Mouse (Mus musculus) skeletal muscle tissue, adult 2 months (tissue): ENCODE measurements at regions not wholly inside any gene's neighbourhood (a gene's known extent, or its start where the extent isn't known, plus 50 kb on each side); places are given as distances from the start of the nearest gene placed in this dataset.
"Not testable (repeated sequence)": the region's sequence is repeated elsewhere in the genome, so short reads cannot be mapped to it uniquely, and the experiment has no call there.

Experiments used
- DNase-seq: peaks from one replicate; pipeline ENCODE4 v3.0.0-alpha.2; 2012; ENCODE audit warnings: low read depth, low spot score

DNA sequence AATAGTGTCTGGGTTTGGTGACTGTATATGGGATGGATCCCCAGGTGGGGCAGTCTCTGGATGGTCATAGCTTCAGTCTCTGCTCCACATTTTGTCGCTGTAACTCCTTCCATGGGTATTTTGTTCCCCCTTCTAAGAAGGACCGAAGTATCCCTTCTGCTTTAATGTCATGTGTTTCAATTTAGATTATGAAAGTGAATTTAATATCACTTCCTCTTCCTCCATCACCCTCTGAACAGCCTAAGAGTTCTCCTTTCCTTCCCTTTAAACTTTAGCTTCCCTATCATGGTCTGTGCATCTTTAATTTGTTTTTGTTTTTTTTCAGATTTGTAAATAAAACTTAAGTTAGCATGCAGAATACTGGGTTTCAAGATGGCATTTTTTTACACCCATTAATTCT lies 211.0 kb upstream of the Phyhipl start:
- no peak for DNase-seq

DNA sequence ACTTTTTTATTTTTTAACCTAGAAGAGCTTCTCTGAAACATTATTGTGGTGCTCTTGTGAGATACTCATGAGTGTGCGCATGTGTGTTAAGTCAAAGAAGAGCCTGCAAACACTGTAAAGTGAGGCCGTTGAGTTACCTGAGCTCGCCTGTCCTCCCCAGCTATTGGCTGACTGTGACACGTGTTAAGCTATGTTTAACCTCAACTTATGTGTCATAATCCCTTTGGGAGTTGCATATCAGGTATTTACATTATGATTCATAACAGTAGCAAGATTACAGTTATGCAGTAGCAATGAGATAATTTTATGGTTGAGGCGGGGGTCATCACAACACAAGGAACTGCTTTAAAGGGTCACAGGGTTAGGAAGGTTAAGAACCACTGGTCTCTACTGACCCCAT lies 208.9 kb upstream of the Phyhipl start:
- DNase-seq, result no peak

DNA sequence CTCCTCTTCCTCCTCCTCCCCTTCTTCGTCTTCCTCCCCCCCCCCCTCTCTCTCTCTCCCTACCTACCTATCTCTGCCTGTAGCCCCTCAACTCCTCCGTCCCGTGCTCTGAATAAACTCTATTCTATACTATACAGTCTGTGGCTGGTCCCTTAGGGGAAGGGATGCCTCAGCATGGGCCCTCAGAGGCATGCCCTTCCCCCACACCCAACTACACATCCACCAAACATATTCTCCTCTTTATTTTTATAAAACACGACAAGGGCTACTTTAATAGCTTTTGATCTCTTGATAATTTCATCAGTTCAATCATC lies 206.2 kb upstream of the Phyhipl start:
- DNase-seq, result no peak

DNA sequence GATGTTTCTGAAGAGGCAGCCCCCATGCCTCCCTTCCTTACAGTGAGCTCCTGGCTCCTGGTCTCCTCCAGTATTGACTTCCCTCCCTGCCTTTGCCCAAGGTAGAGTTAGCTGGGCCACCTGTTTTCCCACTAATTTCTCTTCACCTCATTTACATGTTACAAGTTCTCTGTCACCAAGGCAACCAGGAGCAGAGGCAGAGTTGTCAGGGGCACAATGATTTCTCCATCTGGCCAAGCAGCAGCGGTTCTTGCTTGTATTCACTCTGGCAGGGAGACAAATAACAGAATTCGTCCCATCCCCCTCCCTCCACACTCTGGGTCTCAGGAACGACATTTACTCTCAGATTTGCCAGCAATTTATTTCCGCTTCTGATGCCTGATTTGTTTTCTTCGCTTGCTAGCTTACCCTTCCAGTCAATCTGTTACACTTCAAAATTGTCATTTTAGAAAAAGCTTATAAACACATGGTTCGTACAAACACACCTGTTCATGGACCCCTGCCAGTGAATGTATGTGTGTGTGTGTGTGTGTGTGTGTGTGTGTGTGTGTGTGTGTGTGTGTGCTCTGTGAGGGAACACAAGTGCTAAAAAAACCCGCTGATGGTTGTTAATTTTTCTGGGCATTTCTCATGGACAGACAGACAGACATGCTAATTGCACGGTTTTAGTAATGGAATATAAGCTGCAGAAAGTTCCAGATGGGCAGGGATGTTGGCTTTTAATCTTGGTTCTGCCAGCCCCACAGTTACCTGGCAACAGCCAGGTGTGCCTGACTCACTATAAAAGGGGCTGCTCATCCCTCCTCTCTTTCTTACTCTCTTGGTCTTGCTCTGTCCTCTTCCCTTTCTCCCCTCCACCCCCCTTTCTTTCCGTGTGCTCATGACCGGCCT lies 205.6 kb upstream of the Phyhipl start:
- no peak for DNase-seq

DNA sequence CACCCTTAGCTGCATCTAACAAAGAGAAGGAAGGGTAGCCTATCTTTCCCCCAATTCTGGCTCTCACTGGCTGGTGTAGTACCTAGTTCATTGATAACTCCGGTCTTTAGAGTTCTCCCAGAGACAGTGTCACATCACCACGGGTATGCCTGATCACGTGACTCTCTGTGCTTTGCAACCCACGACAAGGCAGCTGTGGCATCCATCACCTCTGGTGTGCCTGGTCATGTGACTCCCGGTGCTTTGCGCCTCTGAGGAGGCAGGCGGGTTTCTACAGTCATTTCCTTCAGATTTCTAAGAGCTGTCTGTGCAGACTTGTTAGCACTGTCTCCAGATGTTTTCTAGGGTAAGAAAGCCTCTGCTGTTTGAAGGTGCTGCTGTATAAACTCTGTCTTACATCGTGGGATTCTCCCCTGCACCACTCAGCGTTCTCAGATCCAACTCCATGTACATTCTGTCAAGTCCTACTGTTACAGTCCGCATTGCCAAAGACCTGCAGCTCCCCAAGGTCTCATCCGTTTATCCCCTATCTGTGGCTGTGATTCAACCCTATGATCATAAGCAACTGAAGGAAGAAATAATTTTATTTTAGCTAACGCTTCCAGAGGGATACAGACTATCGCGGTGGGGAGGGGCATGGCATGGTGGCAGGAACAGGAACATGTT lies 201.5 kb upstream of the Phyhipl start:
- no peak for DNase-seq

DNA sequence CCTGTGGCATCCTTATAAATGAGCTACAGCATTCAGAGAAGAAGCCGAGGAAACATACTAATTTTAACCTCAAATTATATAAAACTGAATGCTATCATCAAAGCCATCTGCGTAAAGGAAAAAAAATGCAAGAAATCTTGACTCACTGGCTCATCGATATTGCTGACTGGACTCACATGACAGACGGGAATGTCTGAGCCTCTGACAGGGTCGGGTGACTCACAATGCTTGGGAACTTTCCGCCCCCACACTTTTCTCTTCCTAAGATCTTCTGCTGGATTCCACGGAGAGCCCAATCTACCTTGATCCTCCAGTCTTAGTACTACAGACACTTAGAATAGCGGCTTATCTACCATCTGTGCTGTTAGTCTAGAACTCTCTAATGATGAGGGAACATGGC lies 200.2 kb upstream of the Phyhipl start:
- DNase-seq, result no peak

DNA sequence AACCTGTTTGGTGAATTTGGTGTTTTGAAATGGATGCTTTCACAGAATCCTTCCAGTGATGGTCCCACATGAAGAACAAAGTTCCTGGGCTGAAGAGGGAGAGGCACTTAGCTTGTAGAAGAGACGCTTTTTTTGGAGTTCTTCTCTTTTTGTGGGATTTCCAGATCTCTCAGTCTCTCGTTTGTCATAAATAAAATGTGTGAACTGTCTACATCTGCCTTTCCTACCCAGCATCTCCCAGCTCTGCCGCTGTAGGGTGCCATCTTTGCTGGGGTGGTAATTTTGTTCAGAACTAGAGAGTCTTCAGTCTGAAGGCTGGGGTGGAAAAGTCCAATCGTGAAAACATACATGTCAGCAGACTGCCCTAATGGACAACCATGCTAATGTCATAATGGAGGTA lies 197.8 kb upstream of the Phyhipl start:
- no peak for DNase-seq

DNA sequence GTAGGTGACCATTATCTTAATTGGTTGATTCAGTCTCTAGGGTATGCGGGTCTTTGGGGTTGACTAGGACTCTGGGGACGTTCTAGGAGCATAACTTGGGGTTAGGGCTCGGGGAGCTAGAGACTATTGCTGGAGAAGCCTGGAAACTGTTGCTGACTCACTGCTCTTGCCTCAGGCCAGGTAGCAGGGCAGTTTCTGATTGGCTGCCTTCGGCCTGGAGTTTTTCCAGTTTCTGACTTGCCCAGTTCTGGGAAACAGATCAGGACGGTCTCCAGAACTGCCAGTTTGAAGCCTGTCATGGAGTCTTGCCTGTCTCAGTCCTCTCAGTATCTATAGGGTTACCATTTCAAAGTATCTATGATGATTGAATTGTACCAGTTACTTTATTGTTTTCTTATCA lies 192.4 kb upstream of the Phyhipl start:
- DNase-seq, result no peak

DNA sequence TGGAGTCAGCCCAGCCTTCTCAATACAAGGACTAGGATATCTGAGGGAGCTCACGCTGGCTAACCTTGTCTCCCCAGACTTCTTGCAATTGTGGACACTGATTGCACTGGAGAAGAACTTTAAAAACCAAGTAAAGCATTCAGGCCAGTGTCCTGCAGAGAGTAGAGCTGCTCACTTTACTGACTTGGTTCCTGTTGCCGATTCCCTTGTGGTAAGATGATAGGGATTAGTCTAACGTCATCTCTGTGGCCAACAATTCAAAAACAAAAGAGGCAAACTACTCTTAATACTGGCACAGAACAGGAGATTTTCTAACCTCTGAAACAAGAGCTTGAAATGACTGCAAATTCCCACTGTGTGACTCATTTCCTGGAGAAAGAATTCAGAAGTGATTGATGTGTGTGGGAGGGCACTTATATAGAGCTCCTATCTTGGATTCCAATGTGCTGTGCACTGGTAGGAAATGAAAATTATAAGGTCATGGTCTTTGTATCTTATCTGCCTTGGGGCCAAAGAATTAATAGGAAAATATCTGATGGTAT lies 191.6 kb upstream of the Phyhipl start:
- DNase-seq, result peak; percentile 19

DNA sequence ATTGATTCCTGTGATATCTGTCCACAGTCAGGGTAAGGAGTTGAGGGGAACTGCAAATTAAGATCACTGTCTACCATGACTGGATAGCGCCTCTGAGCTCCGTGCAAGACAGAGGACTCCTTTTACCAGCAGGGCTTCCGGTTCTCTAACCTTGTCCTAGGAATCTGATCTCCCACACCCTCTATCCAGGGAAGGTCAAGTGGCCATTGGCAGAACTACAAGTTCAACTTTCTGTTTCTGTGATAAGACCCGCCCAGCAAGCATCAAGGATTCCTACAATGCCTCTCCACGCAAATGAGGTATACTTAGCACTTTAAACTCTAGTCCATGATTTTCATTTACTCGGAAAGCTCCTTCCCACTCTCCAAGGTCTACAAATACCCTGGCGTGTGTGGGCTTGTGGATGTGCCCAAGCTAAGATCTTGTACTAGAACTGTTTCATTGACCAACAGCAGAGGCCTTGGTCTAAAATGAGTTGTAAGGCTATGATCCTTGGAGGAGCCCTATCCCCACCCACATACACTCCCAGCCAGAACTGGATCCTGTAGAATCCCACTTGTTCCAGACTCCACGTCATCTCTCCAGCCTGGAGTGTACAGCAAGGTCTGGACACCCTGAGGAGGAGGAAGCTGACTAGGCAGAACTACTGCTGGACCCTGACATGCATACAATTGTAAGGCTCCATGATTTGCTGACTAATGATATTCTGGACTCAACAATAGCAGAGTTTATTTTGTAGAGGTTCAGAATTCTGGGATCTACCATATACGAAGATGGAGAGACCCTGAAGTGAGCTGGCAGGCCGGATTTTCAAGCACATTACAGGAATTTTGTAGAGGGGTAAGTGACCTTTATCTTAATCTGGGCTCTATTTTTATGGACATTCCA lies 190.8 kb upstream of the Phyhipl start:
- no peak for DNase-seq

DNA sequence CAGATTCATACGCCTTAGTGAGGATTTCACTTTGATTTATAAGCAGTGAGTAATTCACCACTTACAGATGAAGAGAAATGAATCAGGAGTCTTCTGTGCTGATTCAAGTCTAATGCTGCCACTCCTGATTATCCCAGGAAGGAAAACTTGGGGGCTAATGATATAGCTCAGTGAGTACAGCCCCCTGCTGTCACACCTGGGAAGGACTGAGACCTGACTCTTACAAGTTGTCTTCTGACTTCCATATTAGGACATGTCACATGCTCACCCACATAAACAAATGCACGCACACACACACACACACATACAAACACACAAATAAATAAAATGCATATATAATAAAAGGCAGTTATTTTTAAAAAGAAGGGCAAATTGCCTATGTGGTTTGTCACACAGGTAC lies 188.1 kb upstream of the Phyhipl start:
- no peak for DNase-seq

DNA sequence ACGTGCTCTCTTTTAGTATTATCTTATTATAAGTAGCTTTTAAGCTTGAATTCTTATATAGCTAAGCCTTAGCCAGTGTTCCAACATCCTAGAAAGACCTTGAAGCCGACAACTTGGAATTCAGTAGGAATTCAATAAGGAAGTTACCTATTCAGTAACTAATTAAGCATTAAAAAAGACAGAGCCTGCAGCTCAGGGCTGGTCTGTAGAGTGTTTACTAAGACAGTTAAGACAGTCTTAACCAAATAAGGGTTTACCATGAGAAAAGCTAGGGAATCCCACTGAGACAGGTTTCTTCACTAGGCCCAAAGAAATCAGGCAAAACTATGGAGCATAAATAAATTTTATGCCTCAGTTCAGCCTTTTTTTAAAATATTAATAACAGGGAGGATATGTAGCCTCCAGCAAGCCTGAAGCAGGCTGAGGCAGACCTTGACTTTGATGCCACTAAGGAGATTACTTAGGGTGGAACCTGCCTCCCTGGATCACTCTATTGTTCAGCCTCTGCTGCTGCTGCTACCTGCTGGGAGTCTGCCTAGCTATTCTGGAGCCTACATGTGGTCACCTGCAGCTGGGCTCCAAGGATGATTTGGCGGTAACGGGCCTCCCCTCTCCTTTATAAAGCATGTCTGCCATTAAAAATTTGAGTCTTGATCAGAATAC lies 186.5 kb upstream of the Phyhipl start:
- DNase-seq, result no peak

DNA sequence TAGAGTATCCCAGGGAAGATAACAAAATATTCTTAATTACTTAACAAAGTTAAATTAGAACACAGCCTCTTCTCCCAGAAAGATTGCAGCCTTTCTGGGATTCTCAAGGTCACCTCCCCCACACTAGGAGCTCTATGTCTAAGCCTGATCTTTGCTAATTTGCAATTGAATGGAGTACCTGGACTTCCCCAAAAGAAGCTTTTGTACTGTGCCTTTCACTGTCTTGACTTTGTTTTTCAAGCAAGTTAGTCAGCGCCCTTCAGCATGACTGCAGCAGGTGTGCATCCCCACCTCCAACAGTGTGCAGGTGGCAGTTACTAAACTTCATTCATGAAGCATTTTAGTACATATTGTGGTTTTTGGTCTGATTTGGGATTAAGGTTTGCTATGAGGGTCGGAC lies 185.4 kb upstream of the Phyhipl start:
- DNase-seq, result not testable (repeated sequence)

DNA sequence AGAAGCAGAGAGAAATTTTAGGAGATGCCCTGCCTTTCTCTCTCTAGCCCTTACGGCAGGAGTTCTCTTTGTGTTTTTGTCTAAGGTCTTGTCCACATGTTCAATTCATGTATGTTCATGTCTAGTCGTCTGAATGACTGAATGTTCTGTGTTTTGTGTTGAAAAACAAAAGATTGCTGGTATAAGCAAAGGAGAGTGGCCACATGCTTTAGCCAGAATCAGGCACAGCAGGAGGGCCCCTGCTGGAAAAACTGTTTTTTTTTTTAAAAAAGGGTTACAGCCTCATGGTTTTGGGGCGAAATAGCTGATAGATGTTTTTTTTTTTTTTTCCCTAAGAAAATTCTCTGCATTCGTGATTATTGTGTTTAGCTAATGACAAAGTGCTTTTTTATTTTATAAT lies 182.4 kb upstream of the Phyhipl start:
- DNase-seq, result no peak

DNA sequence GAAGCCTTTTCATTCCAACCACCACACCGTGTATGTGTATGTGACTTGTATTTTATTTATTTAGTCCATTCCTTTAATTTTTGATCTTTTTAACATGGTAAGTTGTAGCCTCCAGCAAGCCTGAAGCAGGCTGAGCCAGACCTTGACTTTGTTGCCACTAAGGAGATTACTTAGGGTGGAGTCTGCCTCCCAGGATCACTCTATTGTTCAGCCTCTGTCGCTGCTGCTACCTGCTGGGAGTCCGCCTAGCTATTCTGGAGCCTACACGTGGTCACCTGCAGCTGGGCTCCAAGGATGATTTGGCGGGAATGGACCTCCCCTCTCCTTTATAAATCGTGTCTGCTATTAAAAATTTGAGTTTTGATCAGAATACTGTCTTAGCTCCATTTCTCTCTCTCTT lies 181.6 kb upstream of the Phyhipl start:
- DNase-seq, result no peak

DNA sequence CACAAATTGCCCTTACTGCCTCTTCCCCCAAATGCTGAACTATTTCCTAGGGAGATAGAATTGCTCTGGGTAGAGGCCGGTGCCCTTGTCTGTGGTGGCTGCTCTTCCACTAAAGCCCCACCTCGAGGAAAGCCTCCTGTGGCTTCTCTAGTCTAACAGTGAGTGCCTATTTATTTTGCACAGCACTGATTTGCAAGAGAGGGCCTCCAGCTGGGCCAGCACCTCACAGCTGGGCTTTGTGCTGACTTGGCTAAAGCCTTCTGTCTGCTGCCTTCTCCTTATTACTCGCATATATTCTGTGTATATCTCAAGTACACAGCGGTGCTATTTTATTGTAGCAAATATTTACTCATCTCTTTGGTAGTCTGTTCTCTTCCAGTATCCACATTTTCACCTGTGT lies 176.9 kb upstream of the Phyhipl start:
- no peak for DNase-seq

DNA sequence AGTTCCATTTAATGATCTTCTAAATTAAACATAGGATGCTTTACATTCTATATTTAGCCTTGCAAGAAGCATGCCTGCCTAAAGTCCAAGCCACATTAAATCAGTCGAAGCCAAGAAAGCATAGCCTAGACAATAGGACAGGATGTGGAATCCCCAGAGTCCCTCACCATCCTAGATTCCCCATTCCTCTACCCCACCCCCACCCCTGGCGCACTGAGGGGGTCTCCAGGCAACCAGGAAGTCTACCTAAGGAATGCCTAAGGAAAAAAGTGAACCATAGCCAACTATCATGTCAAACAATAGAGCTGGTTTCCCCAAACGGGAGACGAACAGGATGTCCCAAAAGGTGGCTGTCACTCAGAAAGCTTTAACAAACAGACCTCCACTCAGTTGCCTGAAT lies 172.5 kb upstream of the Phyhipl start:
- DNase-seq, result no peak

DNA sequence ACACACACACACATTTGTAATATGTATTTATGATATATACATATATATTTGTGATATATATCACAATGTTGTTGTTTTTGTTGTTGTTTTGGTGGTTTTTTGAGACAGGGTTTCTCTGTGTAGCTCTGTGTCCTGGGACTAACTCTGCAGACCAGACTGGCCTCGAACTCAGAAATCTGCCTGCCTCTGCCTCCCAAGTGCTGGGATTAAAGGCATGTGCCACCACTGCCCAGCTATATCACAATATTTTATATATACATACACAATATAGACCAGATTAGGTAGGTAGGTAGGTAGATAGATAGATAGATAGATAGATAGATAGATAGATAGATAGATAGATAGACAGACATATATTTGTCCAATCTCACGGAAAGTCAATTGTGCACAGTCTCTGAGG lies 171.8 kb upstream of the Phyhipl start:
- not testable (repeated sequence) for DNase-seq

DNA sequence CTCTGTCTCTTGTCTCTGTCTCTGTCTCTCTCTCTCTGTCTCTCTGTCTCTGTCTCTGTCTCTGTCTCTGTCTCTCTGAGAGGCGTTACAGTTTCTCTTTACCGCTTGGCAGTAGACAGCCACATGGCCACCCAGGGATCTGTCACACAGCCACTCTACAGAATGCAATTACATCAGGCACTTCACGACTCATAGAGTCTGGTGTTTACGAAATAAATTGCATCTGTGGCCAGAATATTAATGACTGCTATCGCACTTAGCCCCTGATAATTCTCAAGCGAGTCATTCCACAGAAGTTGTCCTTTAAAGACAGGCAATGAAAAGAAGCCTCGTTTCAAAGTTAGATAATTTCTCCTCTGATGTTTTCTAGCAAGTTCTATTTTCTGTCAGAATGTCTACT lies 170.9 kb upstream of the Phyhipl start:
- no peak for DNase-seq

DNA sequence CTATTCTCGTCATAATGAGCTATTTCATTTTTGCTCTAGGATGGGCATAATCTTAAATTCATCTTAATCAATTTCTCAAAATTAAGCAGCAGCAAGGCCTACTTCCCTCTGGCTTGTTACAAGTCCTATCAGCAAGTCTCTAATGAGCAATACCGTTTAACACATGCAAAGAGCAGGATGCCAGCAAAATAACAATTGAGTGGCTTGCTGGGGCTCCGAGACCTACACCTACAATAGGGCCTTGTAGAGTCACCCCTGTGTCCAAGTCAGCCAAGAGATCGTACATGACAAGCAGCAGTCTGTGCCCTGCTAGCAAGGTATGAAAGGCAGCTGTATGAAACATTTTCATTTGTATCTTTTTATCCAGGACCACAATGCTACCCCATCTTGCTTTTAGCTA lies 169.7 kb upstream of the Phyhipl start:
- DNase-seq, result no peak

DNA sequence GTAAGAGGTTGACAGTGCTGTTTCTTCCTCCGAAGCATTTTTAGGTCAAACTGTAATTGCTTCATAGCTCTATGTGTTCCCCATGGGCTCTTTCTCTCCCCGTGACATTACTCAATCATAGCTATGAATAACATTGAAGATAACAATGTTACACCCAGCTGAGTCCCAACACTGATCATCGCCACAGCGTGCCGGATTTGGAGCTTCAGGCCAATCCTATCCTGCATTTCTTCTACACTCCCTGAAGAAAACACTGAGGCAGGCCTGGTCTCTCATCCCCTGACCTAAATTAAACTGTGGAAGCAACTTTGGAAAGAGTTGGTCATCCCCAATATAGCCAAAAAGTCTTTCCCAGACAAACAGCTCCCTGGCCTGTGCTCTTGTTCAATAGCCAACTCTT lies 168.7 kb upstream of the Phyhipl start:
- peak; percentile 79 for DNase-seq

DNA sequence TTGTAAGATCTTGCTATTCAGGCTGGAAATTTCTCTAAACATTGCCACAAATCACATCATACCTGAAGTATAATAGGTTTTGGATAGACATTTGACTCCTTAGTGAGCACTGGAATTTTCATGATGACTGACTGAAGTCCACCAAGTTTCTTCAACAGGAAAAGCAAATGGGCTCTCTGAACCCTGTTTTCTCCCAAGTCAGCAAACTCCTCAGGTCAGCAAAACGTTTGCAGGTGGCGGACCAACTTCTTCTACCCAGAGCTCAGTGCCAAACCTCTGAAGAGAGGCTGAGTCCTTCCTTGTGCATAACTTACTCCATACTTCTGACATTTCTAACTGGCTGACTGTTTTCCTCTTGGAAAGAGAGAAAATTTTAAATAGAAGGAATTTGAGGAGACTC lies 164.2 kb upstream of the Phyhipl start:
- no peak for DNase-seq
